Comparison of ENCODE assay signal across 13 mouse cellular contexts in genomic region chr11:117154088-117154815, GRCm38 (mm10). TPM values are rescaled to one million over a fixed set of nuclear protein-coding genes. Genes with fewer than 3 reads are reported as not detected.
A peak's percentile ranks its signal among the peaks of the same experiment; 100 is the strongest.
DNase-seq lines count a peak whose midpoint lies in the region; ATAC-seq and TF ChIP-seq lines count a peak whose summit lies in the region.
"Had no signal": no experiment of that assay in that cellular context is flagged by ENCODE, and none has a peak within 500 bp of the region (broad histone marks: within the 10 kb centered on the region; RNA-seq: fewer than 3 reads in every experiment).

No protein-coding gene starts in this region.

- no peak for ATAC-seq in kidney, embryonic 14.5 days (ENCODE audit: low FRiP score, low TSS enrichment)
- peak; percentile 50 for ATAC-seq in kidney, postnatal 0 days (replicated peaks; ENCODE audit: low FRiP score, low read depth)
- ATAC-seq: Patski had no signal

- H3K4me2 ChIP-seq in kidney, embryonic 14.5 days (replicated peaks; ENCODE audit: low read depth, low read length): no peak overlapping the region
- H3K4me2 ChIP-seq in kidney, postnatal 0 days (ENCODE audit: low read length): no peak overlapping the region
- H3K4me2 ChIP-seq: hindbrain, embryonic 14.5 days; midbrain, embryonic 11.5 days had no signal

- no peak overlapping the region; the same call in 1 of the 2 replicates for H3K27ac ChIP-seq in kidney, embryonic 14.5 days (ENCODE audit: low read depth, low read length)
- peak overlapping the region; percentile 10 for H3K27ac ChIP-seq in MEL (ENCODE audit: control insufficient read depth, low read depth, low read length)
- H3K27ac ChIP-seq in kidney, postnatal 0 days: peak overlapping the region; percentile 73; the same call in 1 of the 2 replicates
- H3K27ac ChIP-seq: hindbrain, embryonic 14.5 days had no signal

- peaks cover 15% of the 10 kb centered on the region for H3K4me1 ChIP-seq in kidney, embryonic 14.5 days (ENCODE audit: control insufficient read depth, insufficient read depth, low read length)
- peaks cover 25 to 43% of the 10 kb centered on the region in 2 experiments for H3K4me1 ChIP-seq in MEL (ENCODE audit: control insufficient read depth in 1 of 2, insufficient read depth in 2 of 2, low read length in 2 of 2)
- peaks cover 9% of the 10 kb centered on the region for H3K4me1 ChIP-seq in kidney, postnatal 0 days (replicated peaks; ENCODE audit: insufficient read depth, low read length)

- TF ChIP-seq EP300 in MEL (IDR thresholded peaks at IDR 0.05; ENCODE audit: low read depth in 1 of 2, low read length in 2 of 2): peak; percentile 68 to 74

- no peak overlapping the region for H3K9ac ChIP-seq in kidney, embryonic 14.5 days (ENCODE audit: low read depth, low read length)
- no peak overlapping the region for H3K9ac ChIP-seq in MEL (ENCODE audit: control insufficient read depth, low read depth, low read length, poor library complexity, severe bottlenecking)
- H3K9ac ChIP-seq in kidney, postnatal 0 days (ENCODE audit: low read depth, low read length): no peak overlapping the region
- H3K9ac ChIP-seq: hindbrain, embryonic 14.5 days had no signal

- peak in 2 of 3 experiments; percentile 22 to 25; a peak in 2 of 6 replicates for TF ChIP-seq CTCF in MEL (IDR thresholded peaks at IDR 0.05 in 2 of 3, conservative IDR thresholded peaks at IDR 0.05 in 1 of 3; ENCODE audit: control insufficient read depth in 1 of 3, insufficient read depth in 1 of 3, low read depth in 2 of 3, low read length in 3 of 3, poor library complexity in 1 of 3, severe bottlenecking in 1 of 3)
- TF ChIP-seq CTCF in kidney, postnatal 0 days (IDR thresholded peaks at IDR 0.05; ENCODE audit: low read depth): peak; percentile 44; the same call in 1 of the 2 replicates

- TF ChIP-seq RAD21 in MEL (IDR thresholded peaks at IDR 0.05; ENCODE audit: low read depth, low read length): no peak

- peaks cover 65% of the 10 kb centered on the region for H3K36me3 ChIP-seq in kidney, embryonic 14.5 days (ENCODE audit: control insufficient read depth, insufficient read depth, low read length)
- H3K36me3 ChIP-seq in MEL (ENCODE audit: control insufficient read depth in 1 of 2, insufficient read depth in 2 of 2, low read length in 2 of 2): peaks cover 0 to 38% of the 10 kb centered on the region in 2 experiments; a peak in 3 of 4 replicates
- H3K36me3 ChIP-seq in kidney, postnatal 0 days (ENCODE audit: insufficient read depth, low read length): peaks cover 66% of the 10 kb centered on the region

- no peaks in the 10 kb centered on the region for H3K9me3 ChIP-seq in kidney, embryonic 14.5 days (ENCODE audit: control insufficient read depth, low read length)
- no peaks in the 10 kb centered on the region for H3K9me3 ChIP-seq in MEL (replicated peaks; ENCODE audit: insufficient read depth, low read length)
- no peaks in the 10 kb centered on the region for H3K9me3 ChIP-seq in kidney, postnatal 0 days (replicated peaks; ENCODE audit: low read length)

- DNase-seq in kidney, adult 18-20 months: peak; percentile 51
- peak; percentile 79 for DNase-seq in MEL (ENCODE audit: low read depth, low spot score)
- DNase-seq in brain, adult 2 months (ENCODE audit: low read depth, low spot score): peak; percentile 82
- peak; percentile 40 for DNase-seq in kidney, postnatal 0 days (ENCODE audit: low spot score)
- DNase-seq in embryo, embryonic 11 days: no peak
- DNase-seq in gastrocnemius, postnatal 4 days (ENCODE audit: low spot score in 2 of 2): no peak
- no peak for DNase-seq in layer of hippocampus, adult 8-10 months (ENCODE audit: low spot score in 2 of 2)
- DNase-seq: left cerebral cortex, postnatal 4 days had no signal

- 59% methylated on average over 7 of the region's 7 CpGs for WGBS in kidney, embryonic 14.5 days
- WGBS in kidney, postnatal 0 days: 50% methylated on average over 7 of the region's 7 CpGs

- H3K79me2 ChIP-seq in MEL (ENCODE audit: control insufficient read depth, insufficient read depth, low read length, poor library complexity): no peaks in the 10 kb centered on the region

- H3K4me3 ChIP-seq in kidney, embryonic 14.5 days (ENCODE audit: low read length): no peak overlapping the region
- no peak overlapping the region for H3K4me3 ChIP-seq in MEL (ENCODE audit: control insufficient read depth in 1 of 2, insufficient read depth in 1 of 2, low read depth in 2 of 2, low read length in 2 of 2)
- H3K4me3 ChIP-seq in kidney, postnatal 0 days (replicated peaks; ENCODE audit: low read depth, low read length): no peak overlapping the region
- H3K4me3 ChIP-seq: erythroblast, embryonic 14.5 days had no signal

- no peak for TF ChIP-seq POLR2A in MEL (IDR thresholded peaks at IDR 0.05; ENCODE audit: control insufficient read depth in 1 of 2, insufficient read depth in 1 of 2, low read depth in 1 of 2, low read length in 2 of 2, poor library complexity in 1 of 2)

- no peaks in the 10 kb centered on the region for H3K27me3 ChIP-seq in kidney, embryonic 14.5 days (ENCODE audit: control insufficient read depth, insufficient read depth, low read length)
- no peaks in the 10 kb centered on the region for H3K27me3 ChIP-seq in MEL (ENCODE audit: control insufficient read depth in 1 of 2, insufficient read depth in 2 of 2, low read length in 2 of 2)
- no peaks in the 10 kb centered on the region for H3K27me3 ChIP-seq in kidney, postnatal 0 days (ENCODE audit: insufficient read depth, low read length)
- H3K27me3 ChIP-seq: Patski had no signal

TF ChIP-seq in MEL, 35 proteins besides CTCF, POLR2A, EP300 and RAD21:
- peak; percentile 26; the same call in 1 of the 2 replicates for TF ChIP-seq TAL1 (IDR thresholded peaks at IDR 0.05; ENCODE audit: low read length)
- TF ChIP-seq ETS1 (IDR thresholded peaks at IDR 0.05; ENCODE audit: low read depth, low read length): peak; percentile 61; the same call in 1 of the 2 replicates
- TF ChIP-seq GATA1 (IDR thresholded peaks at IDR 0.05; ENCODE audit: low read depth, low read length): peak; percentile 58; the same call in 1 of the 2 replicates
- peak; percentile 19; the same call in 1 of the 2 replicates for TF ChIP-seq JUND (IDR thresholded peaks at IDR 0.05; ENCODE audit: low read depth, low read length)
- TF ChIP-seq MXI1 (IDR thresholded peaks at IDR 0.05; ENCODE audit: low read depth, low read length): no peak
- no peak; the same call in 1 of the 2 replicates for TF ChIP-seq SIN3A (IDR thresholded peaks at IDR 0.05; ENCODE audit: low read length)

RNA-seq across cellular contexts. Expression of gene Sec14l1, which starts 39.3 kb away (rescaled TPM):
- polyA plus RNA-seq in kidney, embryonic 14.5 days (2014; fragmentation: Nextera tagmentation; extraction: Ambion mirVana): 30.2 and 36.5 TPM in 2 replicates
- 42.0 and 44.6 TPM in 2 replicates for total RNA-seq in MEL (2012; rRNA removed)
- 10 to 100 TPM in 1 of 2 experiments, not detected in 1; 55.9 TPM for polyA plus RNA-seq in MEL (2012; ENCODE audit: insufficient read depth in 1 of 2, insufficient read length in 2 of 2, low read depth in 1 of 2, low replicate concordance in 2 of 2, missing spikeins in 1 of 2)
- polyA plus RNA-seq in kidney, postnatal 0 days (2015; fragmentation: Nextera tagmentation; extraction: Ambion mirVana): 87.6 and 93.7 TPM in 2 replicates
- total RNA-seq in gastrocnemius, postnatal 4 days (2021): 100 to 1,000 TPM; 134 to 144 TPM
- total RNA-seq in layer of hippocampus, adult 8-10 months (2022): 100 to 1,000 TPM; 221 to 238 (median 233) TPM

RNA-seq across cellular contexts. Expression of gene Sept9, which starts 45.2 kb away (rescaled TPM):
- 96.6 and 104 TPM in 2 replicates for polyA plus RNA-seq in kidney, embryonic 14.5 days (2014; fragmentation: Nextera tagmentation; extraction: Ambion mirVana)
- 163 and 205 TPM in 2 replicates for total RNA-seq in MEL (2012; rRNA removed)
- polyA plus RNA-seq in MEL (2012; ENCODE audit: insufficient read depth in 1 of 2, insufficient read length in 2 of 2, low read depth in 1 of 2, low replicate concordance in 2 of 2, missing spikeins in 1 of 2): 100 to 1,000 TPM in 1 of 2 experiments, 10 to 100 TPM in 1; 49.7 to 196 TPM
- polyA plus RNA-seq in kidney, postnatal 0 days (2015; fragmentation: Nextera tagmentation; extraction: Ambion mirVana): 71.2 and 78.6 TPM in 2 replicates
- total RNA-seq in gastrocnemius, postnatal 4 days (2021): 10 to 100 TPM; 75.1 to 78.9 TPM
- total RNA-seq in layer of hippocampus, adult 8-10 months (2022): 100 to 1,000 TPM in 3 of 4 experiments, 10 to 100 TPM in 1; 99.5 to 109 (median 104) TPM

Comparison
In these comparisons a context has a peak if more than half of its experiments do, and no peak if none do; other contexts are left out.
1. DNase-seq: peak in kidney, adult 18-20 months (single experiment), MEL (single experiment), brain, adult 2 months (single experiment) and kidney, postnatal 0 days (single experiment); none in embryo, embryonic 11 days (single experiment), gastrocnemius, postnatal 4 days (0 of 2) and layer of hippocampus, adult 8-10 months (0 of 2).